Mouse (Mus musculus) intestine, embryonic 15.5 days (tissue): ENCODE results near the gene Pde1c. TPM values are rescaled to one million over a fixed set of nuclear protein-coding genes. Genes with fewer than 3 reads are reported as not detected.

ENCODE experiments used
- ATAC-seq: fragments of 200-750 bp; cut with Nextera tagmentation; 2 replicates; pipeline ENCODE4 v1.8.0; 2017; ENCODE audit warnings: moderate TSS enrichment, moderate library complexity
- H3K27ac ChIP-seq: fragments of 300-500 bp; sonication (generic); 2 replicates; pipeline ENCODE4 v1.5.1; 2015; ENCODE audit warnings: mild to moderate bottlenecking, inconsistent platforms
- H3K27me3 ChIP-seq: fragments of 300-500 bp; sonication (generic); replicated peaks from 2 replicates; pipeline ENCODE4 v1.6.1; 2015; ENCODE audit warnings: inconsistent platforms
- H3K36me3 ChIP-seq: fragments of 300-500 bp; sonication (generic); 2 replicates; pipeline ENCODE4 v1.6.1; 2015; ENCODE audit warnings: inconsistent platforms
- H3K4me1 ChIP-seq: fragments of 300-500 bp; sonication (generic); replicated peaks from 2 replicates; pipeline ENCODE4 v1.6.1; 2015; ENCODE audit warnings: inconsistent platforms
- H3K4me2 ChIP-seq: fragments of 300-500 bp; sonication (generic); replicated peaks from 2 replicates; pipeline ENCODE4 v1.6.1; 2015; ENCODE audit warnings: mild to moderate bottlenecking, inconsistent platforms
- H3K4me3 ChIP-seq: fragments of 300-500 bp; sonication (generic); replicated peaks from 2 replicates; pipeline ENCODE4 v1.5.1; 2015; ENCODE audit warnings: inconsistent platforms
- H3K9ac ChIP-seq: fragments of 300-500 bp; sonication (generic); 2 replicates; pipeline ENCODE4 v1.6.1; 2015; ENCODE audit warnings: inconsistent platforms
- H3K9me3 ChIP-seq: fragments of 300-500 bp; sonication (generic); 2 replicates; pipeline ENCODE4 v1.6.1; 2016; ENCODE audit warnings: inconsistent platforms
- WGBS: fragments of 180-500 bp; shearing (Covaris S2); methylation state at CpG from one replicate; pipeline ENCODE4 v1.1.7; 2015; 5-methylcytosine and 5-hydroxymethylcytosine counted together
- polyA plus RNA-seq: library from polyadenylated mRNA; unstranded; fragments of >200 nt; fragmentation: Nextera tagmentation; extraction: Ambion mirVana; gene quantifications from 2 replicates; pipeline ENCODE4 v1.2.1, GENCODE M21; 2015

The Pde1c gene
- polyA plus RNA-seq, 1 experiment from 2014 or later = 1.9 TPM

- Histone ChIP-seq H3K4me3 (no peak overlapping the region), H3K4me2 (no peak overlapping the region), H3K9ac (no peak overlapping the region), H3K36me3 (no peaks in the 10 kb centered on the region), H3K27me3 (no peaks in the 10 kb centered on the region), H3K4me1 (no peaks in the 10 kb centered on the region), H3K9me3 (no peaks in the 10 kb centered on the region), H3K27ac (no peak overlapping the region)
- WGBS = 84% methylated on average over 4 of the region's 4 CpGs
- ATAC-seq = no peak
Observed at GRCm38 (mm10) chr6:56416191-56416590, 152.7 kb downstream of the Pde1c start.

- no peak overlapping the region for H3K4me2 ChIP-seq
- no peak for ATAC-seq
- no peaks in the 10 kb centered on the region for H3K4me1 ChIP-seq
- WGBS = 77% methylated on average over 5 of the region's 5 CpGs
- no peaks in the 10 kb centered on the region for H3K27me3 ChIP-seq
- H3K9me3 ChIP-seq = no peaks in the 10 kb centered on the region
- no peak overlapping the region for H3K4me3 ChIP-seq
- no peak overlapping the region for H3K27ac ChIP-seq
- H3K9ac ChIP-seq = no peak overlapping the region
- H3K36me3 ChIP-seq = no peaks in the 10 kb centered on the region
Observed at GRCm38 (mm10) chr6:56389178-56389577, 179.7 kb downstream of the Pde1c start.

DNA sequence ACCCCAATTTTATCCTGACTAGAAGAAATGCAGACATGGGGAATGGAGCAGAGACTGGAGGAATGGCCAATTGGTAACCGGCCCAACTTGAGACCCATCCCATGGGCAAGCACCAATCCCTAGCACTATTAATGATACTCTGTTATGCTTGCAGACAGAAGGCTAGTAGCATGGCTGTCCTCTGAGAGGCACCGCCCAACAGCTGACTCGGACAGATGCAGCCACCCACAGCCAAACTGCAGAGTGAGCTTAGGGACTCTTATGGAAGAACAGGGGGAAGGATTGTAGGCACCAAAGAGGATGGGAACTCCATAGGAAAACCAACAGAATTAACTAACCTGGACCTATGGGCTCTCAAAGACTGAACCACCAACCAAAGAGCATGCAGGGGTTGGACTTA is 192.5 kb downstream of the Pde1c start:
- no peak for ATAC-seq
- Histone ChIP-seq H3K4me2 (no peak overlapping the region), H3K36me3 (no peaks in the 10 kb centered on the region), H3K27ac (no peak overlapping the region), H3K9me3 (no peaks in the 10 kb centered on the region), H3K4me3 (no peak overlapping the region), H3K9ac (no peak overlapping the region), H3K4me1 (no peaks in the 10 kb centered on the region), H3K27me3 (no peaks in the 10 kb centered on the region)
- WGBS = 88% methylated on average over 3 of the region's 3 CpGs

DNA sequence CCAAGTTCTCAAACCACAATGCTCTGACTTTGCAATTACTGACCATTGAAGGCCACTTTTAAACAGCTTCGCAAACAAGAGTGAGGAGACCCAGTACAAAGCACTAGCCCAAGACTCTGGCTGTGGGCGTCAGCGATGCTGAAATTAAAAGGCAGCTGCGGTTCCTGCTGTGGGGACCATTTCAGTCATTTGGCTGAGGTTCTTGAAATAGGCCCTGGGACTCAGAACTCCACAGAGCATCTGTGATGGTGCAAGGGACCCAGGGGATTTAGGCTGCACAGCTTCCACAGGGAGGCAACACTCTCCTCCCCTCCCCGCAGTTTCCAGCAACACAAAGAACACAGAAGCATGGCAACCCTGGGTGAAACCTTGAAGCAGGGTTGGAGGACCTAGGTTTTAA is 194.7 kb downstream of the Pde1c start:
- no peak for ATAC-seq
- no peaks in the 10 kb centered on the region for H3K4me1 ChIP-seq
- H3K4me3 ChIP-seq = no peak overlapping the region
- no peaks in the 10 kb centered on the region for H3K36me3 ChIP-seq
- H3K4me2 ChIP-seq = no peak overlapping the region
- H3K9ac ChIP-seq = no peak overlapping the region
- H3K27ac ChIP-seq = no peak overlapping the region
- H3K27me3 ChIP-seq = no peaks in the 10 kb centered on the region
- no peaks in the 10 kb centered on the region for H3K9me3 ChIP-seq
- WGBS = 87% methylated on average over 5 of the region's 5 CpGs

DNA sequence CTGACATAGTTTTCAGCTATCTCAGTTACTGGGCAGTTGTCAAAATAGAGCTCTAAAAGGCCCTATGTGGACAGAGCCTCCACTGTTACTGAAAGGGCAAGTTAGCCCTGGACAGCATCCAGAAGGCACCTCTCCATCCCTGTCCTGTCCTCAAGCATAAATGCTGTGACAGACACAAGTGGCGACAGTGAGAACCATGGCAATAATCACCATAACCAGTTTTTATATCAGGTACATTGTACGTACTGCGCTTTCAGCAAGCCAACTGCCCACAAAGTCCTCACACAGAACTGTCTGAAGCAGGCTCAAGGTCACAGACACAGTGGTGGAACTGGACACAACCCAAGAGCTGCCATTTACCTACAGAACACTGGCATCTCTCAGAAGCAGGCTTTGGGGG is 195.2 kb downstream of the Pde1c start:
- Histone ChIP-seq H3K9me3 (no peaks in the 10 kb centered on the region), H3K9ac (no peak overlapping the region), H3K36me3 (no peaks in the 10 kb centered on the region), H3K27ac (no peak overlapping the region), H3K4me3 (no peak overlapping the region), H3K27me3 (no peaks in the 10 kb centered on the region), H3K4me1 (no peaks in the 10 kb centered on the region), H3K4me2 (no peak overlapping the region)
- WGBS = 91% methylated on average over 3 of the region's 3 CpGs
- no peak for ATAC-seq

- no peaks in the 10 kb centered on the region for H3K9me3 ChIP-seq
- WGBS = 48% methylated on average over 10 of the region's 10 CpGs
- H3K4me3 ChIP-seq = no peak overlapping the region
- no peaks in the 10 kb centered on the region for H3K36me3 ChIP-seq
- ATAC-seq = peak; percentile 73; the same call in 1 of the 2 replicates
- H3K4me2 ChIP-seq = no peak overlapping the region
- no peak overlapping the region for H3K9ac ChIP-seq
- H3K4me1 ChIP-seq = no peaks in the 10 kb centered on the region
- H3K27me3 ChIP-seq = no peaks in the 10 kb centered on the region
- H3K27ac ChIP-seq = no peak overlapping the region
Observed at GRCm38 (mm10) chr6:56373046-56373751, 195.7 kb downstream of the Pde1c start.

DNA sequence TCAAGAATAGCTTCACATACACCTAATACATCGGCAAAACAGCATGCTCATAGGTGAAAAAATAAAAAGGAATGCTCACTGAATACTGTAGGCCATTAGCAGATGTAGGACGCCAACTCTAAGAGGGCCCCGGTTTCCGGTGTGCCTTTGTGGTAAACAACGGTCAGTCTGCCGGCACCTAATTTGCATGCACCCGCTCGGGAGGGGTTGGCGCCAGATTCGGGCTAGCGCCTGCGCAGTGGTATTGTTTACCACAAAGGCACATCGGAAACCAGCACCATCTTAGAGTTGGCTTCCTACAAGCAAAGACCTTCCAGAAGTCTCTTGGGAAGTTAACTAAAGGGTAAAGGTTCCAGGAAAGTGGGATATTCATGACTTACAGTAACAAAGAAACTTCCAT is 199.4 kb downstream of the Pde1c start:
- ATAC-seq = no peak

DNA sequence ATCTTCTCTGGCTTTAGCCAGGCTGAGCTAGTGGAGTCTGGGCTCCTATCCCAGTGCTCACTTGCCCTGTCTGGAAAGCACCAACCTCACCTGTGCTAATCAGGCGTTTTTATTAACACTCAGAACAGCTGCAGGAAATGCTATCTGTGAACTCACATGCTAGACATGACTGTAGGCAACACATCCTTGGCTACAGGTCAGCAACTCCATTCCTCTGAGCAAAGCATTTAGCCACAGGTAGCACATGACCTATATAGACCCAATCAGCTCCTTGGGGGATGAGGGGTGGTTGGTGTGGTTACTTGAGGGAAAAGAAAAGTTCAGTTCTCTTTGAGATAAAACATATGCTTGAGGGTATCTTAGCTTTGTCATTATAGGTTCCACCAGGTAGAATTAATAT is 200.8 kb downstream of the Pde1c start:
- H3K27ac ChIP-seq = no peak overlapping the region
- no peaks in the 10 kb centered on the region for H3K4me1 ChIP-seq
- ATAC-seq = no peak
- H3K27me3 ChIP-seq = no peaks in the 10 kb centered on the region
- 68% methylated on average over 1 of the region's 1 CpGs for WGBS
- H3K9ac ChIP-seq = no peak overlapping the region
- H3K4me2 ChIP-seq = no peak overlapping the region
- H3K4me3 ChIP-seq = no peak overlapping the region
- H3K36me3 ChIP-seq = no peaks in the 10 kb centered on the region
- H3K9me3 ChIP-seq = no peaks in the 10 kb centered on the region

More for the DNA sequence above, 199.4 kb downstream of the Pde1c start:
- Histone ChIP-seq H3K9me3 (no peaks in the 10 kb centered on the region), H3K4me2 (no peak overlapping the region), H3K27ac (no peak overlapping the region), H3K4me3 (no peak overlapping the region), H3K36me3 (no peaks in the 10 kb centered on the region), H3K4me1 (no peaks in the 10 kb centered on the region), H3K9ac (no peak overlapping the region), H3K27me3 (no peaks in the 10 kb centered on the region)
- 78% methylated on average over 13 of the region's 13 CpGs for WGBS

GRCm38 (mm10) chr6:56367257-56367656 is 201.6 kb downstream of the Pde1c start:
- no peaks in the 10 kb centered on the region for H3K27me3 ChIP-seq
- no peak overlapping the region for H3K4me3 ChIP-seq
- H3K9me3 ChIP-seq = no peaks in the 10 kb centered on the region
- H3K27ac ChIP-seq = no peak overlapping the region
- no peak for ATAC-seq
- H3K4me1 ChIP-seq = peaks cover 1% of the 10 kb centered on the region
- H3K9ac ChIP-seq = no peak overlapping the region
- no peak overlapping the region for H3K4me2 ChIP-seq
- no peaks in the 10 kb centered on the region for H3K36me3 ChIP-seq

- Histone ChIP-seq H3K4me1 (peaks cover 11% of the 10 kb centered on the region), H3K36me3 (no peaks in the 10 kb centered on the region), H3K4me3 (no peak overlapping the region), H3K9me3 (no peaks in the 10 kb centered on the region), H3K27me3 (no peaks in the 10 kb centered on the region), H3K4me2 (peak overlapping the region; percentile 75; the same call in 1 of the 2 replicates), H3K27ac (no peak overlapping the region), H3K9ac (no peak overlapping the region)
- WGBS = 12% methylated on average over 5 of the region's 5 CpGs
- ATAC-seq = peak; percentile 76
Observed at GRCm38 (mm10) chr6:56362650-56363049, 206.3 kb downstream of the Pde1c start.

DNA sequence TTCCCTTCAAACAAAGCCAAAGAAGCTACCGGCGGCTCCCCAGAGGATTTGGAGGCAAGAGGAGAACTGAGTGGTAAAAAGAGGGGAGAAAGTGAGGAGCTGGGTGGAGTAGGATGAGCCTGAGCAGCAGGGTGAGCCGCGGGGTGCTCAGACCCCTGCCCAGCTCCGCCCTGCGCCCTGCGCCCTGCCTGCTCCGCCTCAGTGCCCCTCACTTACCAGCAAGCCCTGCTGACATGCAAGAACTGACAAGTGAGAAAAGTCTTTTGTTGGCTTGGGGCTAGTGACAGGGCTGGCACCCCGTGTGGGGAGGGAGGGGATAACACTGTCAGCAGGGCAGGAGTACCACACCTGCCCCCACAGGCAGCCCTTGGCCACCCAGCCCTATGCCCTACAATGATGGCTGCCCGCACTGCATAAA is 206.8 kb downstream of the Pde1c start:
- H3K27me3 ChIP-seq = no peaks in the 10 kb centered on the region
- 0 out of 2 replicates have a peak overlapping the region, but pooled peaks have one; percentile 20 for H3K9ac ChIP-seq
- H3K27ac ChIP-seq = no peak overlapping the region
- ATAC-seq = peak; percentile 89
- H3K4me3 ChIP-seq = peak overlapping the region; percentile 33
- H3K4me2 ChIP-seq = peak overlapping the region; percentile 75
- H3K36me3 ChIP-seq = no peaks in the 10 kb centered on the region
- peaks cover 11% of the 10 kb centered on the region for H3K4me1 ChIP-seq
- H3K9me3 ChIP-seq = no peaks in the 10 kb centered on the region
- 0% methylated on average over 10 of the region's 10 CpGs for WGBS

DNA sequence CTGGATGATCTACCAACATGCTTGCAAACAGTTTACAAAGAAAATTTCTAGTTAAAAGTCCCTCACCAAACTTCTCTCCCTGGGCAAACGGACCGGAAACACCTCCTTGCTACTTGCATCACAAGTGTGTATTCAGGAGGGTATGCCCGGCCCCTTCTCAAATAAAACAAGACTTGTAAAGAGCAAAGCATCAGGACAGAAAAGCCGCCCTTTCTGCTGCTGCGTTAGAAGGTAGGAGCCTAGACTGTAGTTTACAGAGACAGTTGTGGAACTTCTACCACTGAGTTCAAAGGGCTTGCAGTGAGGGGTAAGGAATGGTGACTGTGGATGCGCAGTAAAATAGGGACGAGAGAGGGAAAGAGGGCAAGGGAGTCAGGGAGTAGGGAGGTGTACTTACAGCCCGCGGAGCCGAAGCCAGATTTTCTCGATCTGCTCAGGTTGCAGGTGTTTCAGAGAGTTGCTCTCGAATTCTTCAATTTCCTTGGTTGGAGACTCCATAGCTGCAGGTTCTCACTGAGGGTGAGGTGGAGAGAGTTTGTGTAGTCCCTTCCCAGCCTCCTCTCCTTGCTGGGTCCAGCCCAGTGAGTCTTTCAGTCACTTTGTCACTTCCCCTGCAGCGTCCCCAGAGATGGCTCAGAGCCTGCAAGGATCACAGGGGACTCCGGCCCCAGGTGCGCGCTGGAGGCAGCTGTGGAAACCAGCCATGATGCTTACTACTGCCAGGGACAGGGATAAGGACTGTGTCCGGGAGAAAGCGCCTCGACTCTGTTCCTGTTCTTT is 207.4 kb downstream of the Pde1c start:
- Histone ChIP-seq H3K9me3 (no peaks in the 10 kb centered on the region), H3K27ac (no peak overlapping the region), H3K4me1 (peaks cover 11% of the 10 kb centered on the region), H3K9ac (0 out of 2 replicates have a peak overlapping the region, but pooled peaks have one; percentile 20), H3K4me2 (peak overlapping the region; percentile 75), H3K36me3 (no peaks in the 10 kb centered on the region), H3K4me3 (peak overlapping the region; percentile 33), H3K27me3 (no peaks in the 10 kb centered on the region)
- WGBS = 3% methylated on average over 19 of the region's 19 CpGs
- ATAC-seq = peak; percentile 58
